22 mouse cellular contexts compared by ENCODE assay signal in genomic region chr9:71944801-71945200, GRCm38 (mm10).
A peak's percentile ranks its signal among the peaks of the same experiment; 100 is the strongest.
DNase-seq lines count a peak whose midpoint lies in the region; ATAC-seq and TF ChIP-seq lines count a peak whose summit lies in the region.
"Had no signal": no experiment of that assay in that cellular context is flagged by ENCODE, and none has a peak within 500 bp of the region (broad histone marks: within the 10 kb centered on the region; RNA-seq: fewer than 3 reads in every experiment).

No protein-coding gene starts in this region.

- no peak overlapping the region for H3K4me2 ChIP-seq in liver, embryonic 12.5 days
- H3K4me2 ChIP-seq in liver, embryonic 16.5 days (ENCODE audit: low read depth, low read length): no peak overlapping the region
- H3K4me2 ChIP-seq in hindbrain, postnatal 0 days (ENCODE audit: low read depth, low read length): no peak overlapping the region
- H3K4me2 ChIP-seq: embryonic facial prominence, embryonic 12.5 days; forebrain, embryonic 15.5 days; hindbrain, embryonic 12.5 days had no signal

- WGBS in liver, embryonic 12.5 days (ENCODE audit: insufficient replicate concordance): 47% methylated on average over 4 of the region's 4 CpGs
- 34% methylated on average over 4 of the region's 4 CpGs for WGBS in liver, embryonic 16.5 days (ENCODE audit: insufficient replicate concordance)
- 94% methylated on average over 4 of the region's 4 CpGs for WGBS in hindbrain, postnatal 0 days

- H3K4me3 ChIP-seq in liver, embryonic 12.5 days: no peak overlapping the region
- H3K4me3 ChIP-seq in liver, embryonic 16.5 days (ENCODE audit: low read depth, low read length): no peak overlapping the region
- no peak overlapping the region for H3K4me3 ChIP-seq in hindbrain, postnatal 0 days (ENCODE audit: low read length)
- H3K4me3 ChIP-seq: embryonic facial prominence, embryonic 12.5 days; forebrain, embryonic 15.5 days; heart, embryonic 10.5 days; hindbrain, embryonic 12.5 days had no signal

- H3K27me3 ChIP-seq in liver, embryonic 12.5 days (replicated peaks): no peaks in the 10 kb centered on the region
- no peaks in the 10 kb centered on the region for H3K27me3 ChIP-seq in liver, embryonic 16.5 days (ENCODE audit: control insufficient read depth, insufficient read depth, low read depth, low read length)
- no peaks in the 10 kb centered on the region for H3K27me3 ChIP-seq in hindbrain, postnatal 0 days (ENCODE audit: insufficient read depth, low read length)
- H3K27me3 ChIP-seq: embryonic facial prominence, embryonic 12.5 days; forebrain, embryonic 15.5 days; hindbrain, embryonic 12.5 days; Patski had no signal

- no peak overlapping the region for H3K9ac ChIP-seq in liver, embryonic 12.5 days
- no peak overlapping the region for H3K9ac ChIP-seq in liver, embryonic 16.5 days (ENCODE audit: low read depth, low read length)
- no peak overlapping the region for H3K9ac ChIP-seq in hindbrain, postnatal 0 days (replicated peaks; ENCODE audit: low read length)
- H3K9ac ChIP-seq: embryonic facial prominence, embryonic 12.5 days; forebrain, embryonic 15.5 days; hindbrain, embryonic 12.5 days had no signal

- ATAC-seq in liver, embryonic 12.5 days: peak; percentile 85
- peak; percentile 68 for ATAC-seq in liver, embryonic 16.5 days (ENCODE audit: low read depth)
- ATAC-seq in hindbrain, postnatal 0 days: no peak
- ATAC-seq: activated CD4-positive, CD25-positive, alpha-beta regulatory T cell, adult 4 months; forebrain, embryonic 15.5 days; Patski had no signal

- no peak overlapping the region for H3K27ac ChIP-seq in liver, embryonic 12.5 days
- no peak overlapping the region for H3K27ac ChIP-seq in liver, embryonic 16.5 days (ENCODE audit: low read length)
- no peak overlapping the region for H3K27ac ChIP-seq in hindbrain, postnatal 0 days
- H3K27ac ChIP-seq: embryonic facial prominence, embryonic 12.5 days; forebrain, embryonic 15.5 days; heart, embryonic 10.5 days; hindbrain, embryonic 12.5 days had no signal

- peaks cover 9% of the 10 kb centered on the region for H3K4me1 ChIP-seq in liver, embryonic 12.5 days
- H3K4me1 ChIP-seq in liver, embryonic 16.5 days (ENCODE audit: control insufficient read depth, low read depth, low read length): peaks cover 5% of the 10 kb centered on the region
- no peaks in the 10 kb centered on the region for H3K4me1 ChIP-seq in hindbrain, postnatal 0 days (ENCODE audit: insufficient read depth, low read length)
- H3K4me1 ChIP-seq: embryonic facial prominence, embryonic 12.5 days; heart, embryonic 10.5 days had no signal

- H3K36me3 ChIP-seq in liver, embryonic 12.5 days: peaks cover 6% of the 10 kb centered on the region; the same call in 1 of the 2 replicates
- H3K36me3 ChIP-seq in liver, embryonic 16.5 days (ENCODE audit: control insufficient read depth, insufficient read depth): no peaks in the 10 kb centered on the region
- H3K36me3 ChIP-seq in hindbrain, postnatal 0 days (ENCODE audit: insufficient read depth, low read length): no peaks in the 10 kb centered on the region
- H3K36me3 ChIP-seq: forebrain, embryonic 15.5 days; hindbrain, embryonic 12.5 days had no signal

- DNase-seq in c-Kit-positive CD71-positive TER-119-negative erythroid progenitor cells, embryonic 14.5 days (ENCODE audit: low read depth): peak; percentile 55
- no peak for DNase-seq in cerebellum, adult 11 months
- DNase-seq in thymus, postnatal 25 days: no peak
- no peak for DNase-seq in ovary, postnatal 36 days (ENCODE audit: low spot score)
- DNase-seq in hindbrain, postnatal 0 days (ENCODE audit: low spot score): no peak
- DNase-seq: adrenal gland, adult 2 months; adrenal gland, postnatal 25 days; cerebellum, adult 11-12 months; cerebellum, adult 9-10 months; cerebellum, postnatal 25 days; gastrocnemius, postnatal 36 days; heart, adult 11 months; heart, postnatal 10 days; heart, postnatal 4 days had no signal

- no peaks in the 10 kb centered on the region for H3K9me3 ChIP-seq in liver, embryonic 12.5 days (replicated peaks)
- no peaks in the 10 kb centered on the region for H3K9me3 ChIP-seq in liver, embryonic 16.5 days (replicated peaks; ENCODE audit: control insufficient read depth, low read length)
- no peaks in the 10 kb centered on the region for H3K9me3 ChIP-seq in hindbrain, postnatal 0 days (ENCODE audit: low read length)
- H3K9me3 ChIP-seq: embryonic facial prominence, embryonic 12.5 days; forebrain, embryonic 15.5 days; heart, embryonic 10.5 days; hindbrain, embryonic 12.5 days had no signal

- no peak for TF ChIP-seq CTCF in hindbrain, postnatal 0 days (IDR thresholded peaks at IDR 0.05; ENCODE audit: low read depth)
